Mouse (Mus musculus) heart, postnatal 14 days (tissue): ENCODE data around the gene Fam69b. TPM values are rescaled to one million over a fixed set of nuclear protein-coding genes. Genes with fewer than 3 reads are reported as not detected.

ENCODE experiments used
- DNase-seq, 2 experiments: peaks; one replicate each; pipeline ENCODE4 v3.0.0; 2021 to 2022
- intact Hi-C: fragments of 180-260 bp; cut with DNase I; formaldehyde crosslinking; loops from one replicate; pipeline ENCODE4 v1.15.1; 2025
- long read RNA-seq, 2 experiments: library from polyadenylated mRNA; stranded (forward); transcript quantifications; one replicate each; pipeline ENCODE4 v2.0.0; 2021
- total RNA-seq, 2 experiments: library from RNA; stranded (reverse); gene quantifications; 2 replicates each; pipeline ENCODE4 v1.2.3; 2021

The Fam69b gene
- 10 to 100 TPM; 15.4 to 17.0 TPM for total RNA-seq
- long read RNA-seq, experiment 1, transcript Fam69b-201 (5 exons, 1,622 nt) = major isoform, 29 of 43 reads
- long read RNA-seq, experiment 1, partial matches to known transcripts = 3 of 43 reads
- long read RNA-seq, experiment 1, other reads (novel, unspliced or antisense) = 11 of 43 reads
- long read RNA-seq, experiment 2, transcript Fam69b-201 (5 exons, 1,622 nt) = major isoform, 31 of 39 reads
- long read RNA-seq, experiment 2, partial matches to known transcripts = 0 of 39 reads
- long read RNA-seq, experiment 2, other reads (novel, unspliced or antisense) = 8 of 39 reads

GRCm38 (mm10) chr2:26627921-26628739 lies at the start of gene Fam69b:
Fam69b (plus strand) TSS chr2:26628457.
- intact Hi-C loops = no loop called here
- DNase-seq = peak; percentile 83 to 85

DNA sequence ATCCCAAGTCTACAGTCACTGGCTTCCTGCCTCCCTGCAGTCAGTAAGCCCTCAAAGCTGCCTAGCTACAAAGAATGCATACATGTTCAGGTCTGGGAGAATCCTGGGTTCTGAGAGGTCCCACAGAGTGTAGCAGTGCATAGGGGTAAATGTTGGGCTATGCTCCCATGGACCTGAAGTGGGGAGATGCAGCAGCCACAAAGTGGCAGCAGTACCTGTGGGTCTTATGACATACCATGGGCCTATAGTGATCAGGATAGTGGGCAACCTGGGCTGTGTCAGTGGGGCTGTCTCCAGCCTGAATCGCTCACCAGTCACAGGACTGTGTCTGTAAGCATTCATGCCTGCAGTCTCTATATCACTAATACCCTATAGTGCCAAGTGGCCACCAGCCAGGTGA lies 48.5 kb upstream of the Fam69b start, which contains the start of gene Egfl7:
Gene Egfl7, plus strand, starts transcription at position 301 of the 400 bp plus-strand sequence.
- DNase-seq = no peak
- intact Hi-C loops = no loop called here

DNA sequence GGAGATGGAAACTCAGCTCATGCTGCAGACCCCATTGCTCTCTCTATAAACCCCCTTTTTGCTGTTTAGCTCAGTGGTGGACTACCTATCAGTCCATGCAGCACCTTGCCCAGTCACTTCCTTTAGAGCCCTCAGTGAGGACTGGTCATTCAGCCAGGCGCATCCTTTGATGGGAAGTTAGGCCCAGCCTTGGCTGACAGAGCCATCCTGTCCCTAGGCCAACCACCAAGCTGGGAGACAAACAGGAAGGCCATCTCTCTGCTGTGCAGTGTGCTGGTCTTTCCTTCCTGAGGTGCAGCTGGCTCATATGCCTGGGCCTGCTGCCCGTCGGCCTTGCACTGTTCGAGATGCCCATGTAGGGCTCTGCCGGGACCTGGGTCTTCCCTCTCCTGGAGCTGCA lies 47.5 kb upstream of the Fam69b start:
- no peak for DNase-seq
- intact Hi-C loops = no loop called here

DNA sequence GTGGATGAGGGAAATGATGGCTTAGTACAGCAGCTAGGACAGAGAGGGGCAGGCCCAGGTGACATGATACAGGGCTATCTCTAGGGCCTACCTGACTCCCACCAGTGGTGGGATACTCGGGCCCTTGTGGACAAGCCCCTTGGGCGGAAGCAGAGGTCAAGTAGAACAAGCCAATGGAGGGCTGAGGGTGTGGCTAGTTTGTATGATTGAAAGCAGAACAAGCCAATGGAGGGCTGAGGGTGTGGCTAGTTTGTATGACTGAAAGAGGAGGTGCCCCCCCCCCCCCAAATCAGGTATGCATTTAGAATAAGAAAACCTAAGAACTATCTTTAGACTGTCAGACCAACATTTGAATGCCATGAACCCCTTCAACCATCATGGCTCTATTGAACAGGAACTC lies 46.1 kb upstream of the Fam69b start:
- DNase-seq = no peak
- intact Hi-C loops = no loop called here

DNA sequence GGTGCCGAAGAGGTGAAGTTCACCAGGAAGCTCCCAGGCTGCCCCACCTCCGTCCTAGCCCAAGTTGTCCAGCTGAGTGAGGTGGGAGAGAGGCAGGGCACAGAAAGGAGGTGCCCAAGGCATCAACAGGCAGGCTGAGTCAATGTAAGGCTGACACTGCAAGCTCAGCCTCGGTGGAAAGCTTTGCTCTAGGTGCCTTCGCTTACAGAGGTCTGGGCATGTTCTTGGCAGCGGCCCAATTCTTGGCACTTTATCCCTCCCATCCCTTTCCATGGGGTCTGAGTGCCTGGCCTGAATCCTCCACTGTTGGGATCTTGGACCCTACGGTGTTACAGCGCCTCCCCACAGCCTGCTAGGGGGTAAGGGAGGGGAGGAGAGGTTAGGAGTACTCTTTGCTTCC lies 45.5 kb upstream of the Fam69b start:
- intact Hi-C loops = no loop called here
- DNase-seq = no peak

DNA sequence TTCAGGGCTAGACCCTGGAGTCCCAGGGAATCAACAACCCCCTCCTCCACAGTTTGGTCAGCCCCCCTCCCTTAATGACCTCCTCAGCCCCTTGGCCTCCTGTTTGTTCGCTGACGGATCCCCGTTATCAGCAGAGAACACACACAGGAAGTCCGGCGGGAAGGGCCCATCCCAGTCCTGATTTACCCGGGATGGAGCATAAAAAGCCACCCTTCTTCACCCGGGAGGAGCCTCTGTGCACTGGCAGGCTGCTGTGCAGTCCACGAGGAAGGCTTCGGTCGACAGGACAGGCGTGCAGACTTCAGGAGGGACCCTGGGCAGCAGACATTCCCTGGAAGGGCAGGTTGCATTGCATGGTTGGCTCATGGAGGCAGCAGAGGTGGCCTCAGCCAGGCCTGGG lies 44.6 kb upstream of the Fam69b start:
- peak; percentile 81 to 82 for DNase-seq
- intact Hi-C loops = loop anchor here (1.0 kb wide), 1 partner anchor 12 kb away; no protein-coding TSS in a partner anchor

DNA sequence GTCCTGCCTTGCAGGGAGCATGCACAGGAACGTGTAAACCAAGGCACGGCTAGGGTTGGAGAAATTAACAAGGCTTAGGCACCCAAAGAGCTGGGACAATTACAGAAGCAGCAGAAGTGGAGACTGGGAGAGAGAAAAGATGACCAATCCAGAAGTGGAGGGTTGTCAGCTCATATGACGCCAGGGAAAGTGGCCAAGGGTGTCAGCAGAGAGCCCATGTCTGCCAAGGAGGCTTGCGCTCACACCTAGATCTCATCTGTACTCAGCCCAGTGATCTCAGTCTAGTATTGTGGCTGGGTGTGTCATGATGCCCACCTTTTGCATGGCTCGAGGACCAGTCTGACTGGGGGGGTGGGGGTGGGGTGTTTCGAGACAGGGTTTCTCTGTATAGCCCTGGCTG lies 42.5 kb upstream of the Fam69b start:
- intact Hi-C loops = no loop called here
- no peak for DNase-seq

GRCm38 (mm10) chr2:26586294-26587043 lies 41.8 kb upstream of the Fam69b start, which contains the start of gene Gm20532:
Gm20532 (plus strand) TSS chr2:26586639.
- intact Hi-C loops = no loop called here
- DNase-seq = peak; percentile 78 to 81

GRCm38 (mm10) chr2:26587044-26587405 lies 41.2 kb upstream of the Fam69b start:
- no peak for DNase-seq
- intact Hi-C loops = no loop called here

- DNase-seq = no peak
These were observed 39.7 kb upstream of the Fam69b start for GRCm38 (mm10) chr2:26588573-26588972.

GRCm38 (mm10) chr2:26589284-26589683 lies 39.0 kb upstream of the Fam69b start:
- DNase-seq = peak in 1 of 2 experiments; percentile 6
- intact Hi-C loops = no loop called here

More at GRCm38 (mm10) chr2:26588573-26588972, 39.7 kb upstream of the Fam69b start:
- intact Hi-C loops = no loop called here

GRCm38 (mm10) chr2:26590282-26590681 lies 38.0 kb upstream of the Fam69b start:
- intact Hi-C loops = no loop called here
- DNase-seq = peak in 1 of 2 experiments; percentile 11

DNA sequence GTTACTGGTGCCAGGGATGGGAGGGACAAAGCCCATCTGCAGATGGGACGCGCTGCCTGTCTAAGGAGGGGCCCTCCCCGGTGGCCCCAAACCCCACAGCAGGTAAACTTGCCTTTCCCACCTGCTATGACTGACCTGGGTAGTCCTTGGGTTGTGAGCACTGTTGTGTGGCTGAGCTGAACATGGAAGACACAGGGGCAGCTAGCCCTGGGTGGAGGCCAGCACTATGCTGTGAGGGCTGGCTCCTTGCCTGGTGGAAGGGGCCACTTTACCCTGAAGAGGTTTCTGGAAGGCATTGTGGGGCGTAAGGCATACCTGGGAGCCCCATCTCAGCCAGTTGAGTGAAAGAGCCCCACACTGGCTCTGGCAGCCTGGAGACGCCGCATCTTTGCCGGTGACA lies 37.3 kb upstream of the Fam69b start:
- no peak for DNase-seq
- intact Hi-C loops = no loop called here

GRCm38 (mm10) chr2:26591416-26591815 lies 36.8 kb upstream of the Fam69b start:
- intact Hi-C loops = no loop called here
- DNase-seq = no peak

DNA sequence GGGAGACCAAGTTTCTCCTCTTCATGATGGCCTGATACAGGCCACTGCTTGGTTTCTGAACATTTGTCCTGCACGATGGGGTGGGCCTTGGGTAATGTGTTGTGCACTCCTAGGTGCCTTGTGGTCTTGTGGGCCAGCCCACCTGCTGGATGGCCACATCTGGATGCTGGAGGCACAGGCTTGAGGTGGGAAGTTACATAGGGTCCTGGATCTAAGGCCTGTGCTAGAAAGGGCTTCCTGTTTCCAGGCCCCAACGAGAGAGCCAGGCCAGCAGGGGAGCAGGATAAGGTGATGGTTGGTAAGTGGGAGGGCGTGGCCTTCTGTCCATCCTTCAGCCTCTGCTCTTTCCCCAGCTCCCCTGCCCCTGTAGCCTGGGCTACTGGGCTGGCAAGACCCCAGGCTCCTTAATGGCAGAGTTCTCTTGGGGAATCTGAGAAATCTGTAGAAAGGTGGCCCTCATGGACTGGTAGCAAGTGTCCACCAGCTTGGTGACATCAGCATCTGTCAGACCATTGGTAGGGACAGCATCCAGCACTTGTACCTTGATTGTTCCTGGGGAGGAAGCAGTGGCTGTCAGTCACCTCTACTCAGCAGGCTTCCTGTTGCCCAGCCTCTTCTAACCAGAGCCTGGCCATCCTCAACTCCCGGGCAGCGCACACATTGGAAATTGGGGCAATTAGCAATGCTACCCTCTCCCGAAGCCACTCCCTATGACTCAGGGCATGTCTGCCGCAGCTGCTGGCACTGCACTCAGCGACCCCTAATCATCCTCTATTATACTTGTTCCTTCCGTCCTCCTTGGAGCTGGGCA lies 34.8 kb upstream of the Fam69b start:
- intact Hi-C loops = no loop called here

GRCm38 (mm10) chr2:26594022-26594346 lies 34.3 kb upstream of the Fam69b start:
- intact Hi-C loops = no loop called here
- DNase-seq = peak; percentile 66 to 77

More for the DNA sequence above, 34.8 kb upstream of the Fam69b start:
- DNase-seq = no peak

DNA sequence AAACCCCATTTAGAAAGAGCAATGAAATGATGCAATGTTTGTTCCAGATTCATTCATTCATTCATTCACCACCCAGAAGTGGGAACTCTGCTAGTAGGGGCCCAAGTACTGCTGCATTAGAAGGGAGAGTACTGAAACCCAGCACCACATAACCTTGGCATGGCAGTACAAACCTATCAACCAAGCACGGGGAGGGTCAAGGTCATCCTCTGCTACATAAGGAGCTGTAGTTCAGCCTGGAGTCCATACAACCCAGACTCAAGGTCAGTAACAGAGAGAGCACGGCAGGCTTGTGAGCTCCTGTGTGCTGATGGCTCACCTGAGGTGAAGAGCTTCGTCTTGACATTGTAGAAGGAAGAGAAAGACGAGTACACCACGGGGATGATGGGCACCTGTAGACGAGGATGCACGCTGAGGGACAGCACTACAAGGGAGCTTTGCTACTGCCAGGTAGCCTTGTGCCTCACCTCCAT lies 33.8 kb upstream of the Fam69b start:
- no peak for DNase-seq
- intact Hi-C loops = no loop called here

GRCm38 (mm10) chr2:26594934-26595724 lies 33.1 kb upstream of the Fam69b start:
- intact Hi-C loops = no loop called here

GRCm38 (mm10) chr2:26595725-26596435 lies 32.4 kb upstream of the Fam69b start:
- intact Hi-C loops = no loop called here
- no peak for DNase-seq

More at GRCm38 (mm10) chr2:26594934-26595724, 33.1 kb upstream of the Fam69b start:
- no peak for DNase-seq
